Mouse (Mus musculus) limb, embryonic 14.5 days (tissue): ENCODE measurements at regions not wholly inside any gene's neighbourhood (a gene's known extent, or its start where the extent isn't known, plus 50 kb on each side); places are given as distances from the start of the nearest gene placed in this dataset.
A peak's percentile ranks its signal among the peaks of the same experiment; 100 is the strongest.

ENCODE experiments used
- ATAC-seq: fragments of 200-750 bp; cut with Nextera tagmentation; 2 replicates; pipeline ENCODE4 v1.8.0; 2017; ENCODE audit warnings: low read depth, moderate number of reproducible peaks, moderate TSS enrichment; ENCODE audit not compliant: low FRiP score
- DNase-seq: peaks from one replicate; pipeline ENCODE4 v3.0.0-alpha.2; 2015; ENCODE audit warnings: low spot score
- H3K27ac ChIP-seq: fragments of 300-500 bp; sonication (generic); replicated peaks from 2 replicates; pipeline ENCODE4 v1.5.1; 2014; ENCODE audit warnings: low read depth, mild to moderate bottlenecking, low read length, moderate library complexity, mixed read lengths
- H3K27me3 ChIP-seq: fragments of 300-500 bp; sonication (generic); 2 replicates; pipeline ENCODE4 v1.6.1; 2014; ENCODE audit warnings: low read length, mixed read lengths; ENCODE audit not compliant: control insufficient read depth, insufficient read depth
- H3K36me3 ChIP-seq: fragments of 300-500 bp; sonication (generic); 2 replicates; pipeline ENCODE4 v1.6.1; 2014; ENCODE audit warnings: mild to moderate bottlenecking, low read length, moderate library complexity, mixed read lengths; ENCODE audit not compliant: control insufficient read depth, insufficient read depth
- H3K4me1 ChIP-seq: fragments of 300-500 bp; sonication (generic); 2 replicates; pipeline ENCODE4 v1.6.1; 2014; ENCODE audit warnings: antibody characterized with exemption, low read length, mixed read lengths; ENCODE audit not compliant: control insufficient read depth, insufficient read depth
- H3K4me2 ChIP-seq: fragments of 300-500 bp; sonication (generic); replicated peaks from 2 replicates; pipeline ENCODE4 v1.6.1; 2014; ENCODE audit warnings: low read depth, mild to moderate bottlenecking, low read length, moderate library complexity; ENCODE audit not compliant: severe bottlenecking
- H3K4me3 ChIP-seq: fragments of 300-500 bp; sonication (generic); replicated peaks from 2 replicates; pipeline ENCODE4 v1.5.1; 2014; ENCODE audit warnings: low read length
- H3K9ac ChIP-seq: fragments of 300-500 bp; sonication (generic); 2 replicates; pipeline ENCODE4 v1.6.1; 2014; ENCODE audit warnings: mild to moderate bottlenecking, low read depth, low read length, moderate library complexity; ENCODE audit not compliant: severe bottlenecking
- H3K9me3 ChIP-seq: fragments of 300-500 bp; sonication (generic); 2 replicates; pipeline ENCODE4 v1.6.1; 2016; ENCODE audit warnings: low read length; ENCODE audit not compliant: control insufficient read depth
- POLR2A ChIP-seq: fragments of 200-500 bp; IDR thresholded peaks from 2 replicates; pipeline ENCODE4 v1.8.0; 2012; ENCODE audit warnings: inconsistent platforms, mild to moderate bottlenecking, moderate library complexity, borderline replicate concordance; ENCODE audit not compliant: insufficient read depth, insufficient read length; ENCODE audit errors: extremely low read depth
- WGBS: fragments of 180-500 bp; shearing (Covaris S2); extraction: QIAGEN DNeasy Blood & Tissue Kit; methylation state at CpG from one replicate; pipeline ENCODE4 v1.1.7; 2014; 5-methylcytosine and 5-hydroxymethylcytosine counted together

DNA sequence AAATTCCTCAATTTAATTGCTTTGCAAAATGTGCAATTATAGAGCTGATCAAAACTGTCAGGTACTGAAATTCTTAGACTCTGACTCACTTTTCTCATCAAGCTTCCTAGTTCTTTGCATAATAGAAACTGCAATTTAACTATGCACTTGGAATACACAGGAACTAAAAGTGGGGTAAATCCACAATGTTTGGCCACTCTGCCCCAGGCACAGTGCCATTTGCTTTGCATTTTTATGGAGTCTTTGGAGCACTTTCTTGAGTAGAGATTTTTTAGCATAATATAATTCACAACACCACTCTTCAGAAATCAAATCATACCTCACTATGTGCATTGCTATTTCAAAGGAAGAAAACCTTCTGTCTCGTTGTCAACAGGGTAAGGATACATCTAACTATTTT, 414.5 kb upstream of the A730009L09Rik start:
- DNase-seq = no peak
- Histone ChIP-seq H3K36me3 (no peaks in the 10 kb centered on the region), H3K4me1 (no peaks in the 10 kb centered on the region), H3K9me3 (no peaks in the 10 kb centered on the region), H3K27me3 (no peaks in the 10 kb centered on the region), H3K9ac (no peak overlapping the region), H3K4me3 (no peak overlapping the region), H3K27ac (no peak overlapping the region), H3K4me2 (no peak overlapping the region)
- ATAC-seq = no peak
- WGBS = 81% methylated on average over 1 of the region's 1 CpGs
- TF ChIP-seq POLR2A = no peak

- H3K27me3 ChIP-seq = no peaks in the 10 kb centered on the region
- DNase-seq = no peak
- no peaks in the 10 kb centered on the region for H3K4me1 ChIP-seq
- TF ChIP-seq POLR2A = no peak
- H3K9ac ChIP-seq = no peak overlapping the region
- no peaks in the 10 kb centered on the region for H3K9me3 ChIP-seq
- no peaks in the 10 kb centered on the region for H3K36me3 ChIP-seq
- H3K27ac ChIP-seq = no peak overlapping the region
- no peak for ATAC-seq
- no peak overlapping the region for H3K4me3 ChIP-seq
- WGBS = 78% methylated on average over 5 of the region's 5 CpGs
- H3K4me2 ChIP-seq = no peak overlapping the region
Measured at GRCm38 (mm10) chr16:84111610-84112009, 403.3 kb upstream of the A730009L09Rik start.

GRCm38 (mm10) chr16:84117556-84117955, 397.4 kb upstream of the A730009L09Rik start:
- 88% methylated on average over 3 of the region's 3 CpGs for WGBS
- no peak overlapping the region for H3K9ac ChIP-seq
- H3K27ac ChIP-seq = no peak overlapping the region
- H3K4me1 ChIP-seq = no peaks in the 10 kb centered on the region
- H3K4me3 ChIP-seq = no peak overlapping the region
- no peaks in the 10 kb centered on the region for H3K9me3 ChIP-seq
- ATAC-seq (no peak), DNase-seq (no peak)
- H3K36me3 ChIP-seq = no peaks in the 10 kb centered on the region
- no peaks in the 10 kb centered on the region for H3K27me3 ChIP-seq
- no peak for TF ChIP-seq POLR2A
- no peak overlapping the region for H3K4me2 ChIP-seq

DNA sequence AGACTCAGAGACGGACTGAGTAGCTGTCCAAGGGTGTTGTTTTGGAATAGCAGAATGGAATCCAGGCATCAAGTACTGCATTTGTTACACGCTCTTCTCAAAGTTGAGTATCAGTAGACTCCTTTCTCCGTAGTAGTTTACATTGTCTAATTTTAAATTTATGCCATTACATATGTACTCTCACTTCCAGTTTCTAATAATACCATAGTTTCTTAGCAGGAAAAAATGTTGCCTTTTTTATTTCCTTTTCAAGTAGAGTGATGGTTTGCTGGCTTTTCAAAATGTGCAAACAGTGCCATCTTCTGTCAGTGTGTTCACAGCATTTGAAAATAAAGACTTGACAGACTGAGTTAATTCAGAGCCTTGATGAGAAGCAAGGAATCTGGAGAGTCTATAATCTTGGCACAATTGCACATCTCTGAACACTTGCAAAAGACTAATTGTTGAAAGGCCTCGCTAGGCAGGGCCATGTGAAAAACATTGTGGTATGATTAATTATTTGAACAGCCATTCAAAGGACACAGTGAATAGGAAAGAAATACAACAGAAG, 379.2 kb upstream of the A730009L09Rik start:
- ATAC-seq (no peak), DNase-seq (peak; percentile 9)
- no peak for TF ChIP-seq POLR2A
- 70% methylated on average over 4 of the region's 4 CpGs for WGBS
- no peaks in the 10 kb centered on the region for H3K27me3 ChIP-seq
- no peaks in the 10 kb centered on the region for H3K4me1 ChIP-seq
- no peak overlapping the region for H3K4me2 ChIP-seq
- no peak overlapping the region for H3K27ac ChIP-seq
- H3K4me3 ChIP-seq = no peak overlapping the region
- no peaks in the 10 kb centered on the region for H3K36me3 ChIP-seq
- no peak overlapping the region for H3K9ac ChIP-seq
- no peaks in the 10 kb centered on the region for H3K9me3 ChIP-seq

DNA sequence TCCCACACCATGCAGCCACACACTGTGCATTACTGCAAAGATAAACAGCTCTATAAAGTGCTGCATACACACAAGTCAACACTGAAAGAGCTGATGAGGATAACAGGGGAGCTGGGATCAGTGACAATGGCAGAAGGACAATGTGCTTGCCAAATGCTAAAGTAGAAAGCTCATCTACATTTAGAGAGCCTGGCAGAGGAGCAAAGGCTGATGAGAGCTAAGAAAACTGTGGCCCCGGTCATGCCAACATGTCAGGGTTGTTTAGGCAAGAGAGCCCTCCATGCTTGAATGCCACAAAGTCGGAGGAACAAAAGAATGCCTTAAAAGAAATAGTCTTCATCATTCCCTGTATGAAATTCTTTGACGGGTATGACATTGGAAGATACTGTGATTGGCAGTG, 363.0 kb upstream of the A730009L09Rik start:
- Histone ChIP-seq H3K9ac (no peak overlapping the region), H3K27ac (no peak overlapping the region), H3K36me3 (no peaks in the 10 kb centered on the region), H3K4me2 (no peak overlapping the region), H3K9me3 (no peaks in the 10 kb centered on the region), H3K4me3 (no peak overlapping the region), H3K27me3 (no peaks in the 10 kb centered on the region), H3K4me1 (no peaks in the 10 kb centered on the region)
- no peak for ATAC-seq
- WGBS = 83% methylated on average over 3 of the region's 3 CpGs
- no peak for TF ChIP-seq POLR2A
- no peak for DNase-seq

DNA sequence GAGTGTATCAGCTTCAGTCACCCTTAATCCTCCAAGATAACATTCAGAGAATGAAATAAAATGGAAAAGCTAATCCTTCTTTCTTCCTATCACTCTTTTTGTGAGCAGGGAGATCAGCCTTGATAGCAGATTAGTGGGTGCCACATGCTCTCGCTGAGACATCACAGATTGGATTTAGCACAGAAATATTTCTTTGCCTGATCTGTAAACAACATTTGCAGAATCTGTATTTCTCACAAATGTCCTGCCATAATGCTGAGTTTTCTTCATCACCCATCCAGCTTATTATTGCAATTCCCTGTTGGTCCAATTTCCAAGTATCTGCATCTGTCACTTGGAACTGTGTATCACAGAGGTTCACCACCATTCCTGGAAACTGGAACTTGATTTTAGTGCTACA, 342.8 kb upstream of the A730009L09Rik start:
- Histone ChIP-seq H3K4me3 (no peak overlapping the region), H3K9ac (no peak overlapping the region), H3K27ac (no peak overlapping the region), H3K27me3 (no peaks in the 10 kb centered on the region), H3K9me3 (no peaks in the 10 kb centered on the region), H3K4me2 (no peak overlapping the region), H3K4me1 (no peaks in the 10 kb centered on the region), H3K36me3 (no peaks in the 10 kb centered on the region)
- DNase-seq = no peak
- ATAC-seq = no peak
- WGBS = 82% methylated on average over 1 of the region's 1 CpGs
- no peak for TF ChIP-seq POLR2A
